Mouse (Mus musculus) right cerebral cortex, adult 18-20 months (tissue): Measurements from ENCODE around the gene Rfx5.
"Not testable (repeated sequence)": the region's sequence is repeated elsewhere in the genome, so short reads cannot be mapped to it uniquely, and the experiment has no call there.

Experiments used
- DNase-seq: peaks from one replicate; pipeline ENCODE4 v3.0.0; 2022; ENCODE audit warnings: mixed read lengths

Gene Rfx5

DNA sequence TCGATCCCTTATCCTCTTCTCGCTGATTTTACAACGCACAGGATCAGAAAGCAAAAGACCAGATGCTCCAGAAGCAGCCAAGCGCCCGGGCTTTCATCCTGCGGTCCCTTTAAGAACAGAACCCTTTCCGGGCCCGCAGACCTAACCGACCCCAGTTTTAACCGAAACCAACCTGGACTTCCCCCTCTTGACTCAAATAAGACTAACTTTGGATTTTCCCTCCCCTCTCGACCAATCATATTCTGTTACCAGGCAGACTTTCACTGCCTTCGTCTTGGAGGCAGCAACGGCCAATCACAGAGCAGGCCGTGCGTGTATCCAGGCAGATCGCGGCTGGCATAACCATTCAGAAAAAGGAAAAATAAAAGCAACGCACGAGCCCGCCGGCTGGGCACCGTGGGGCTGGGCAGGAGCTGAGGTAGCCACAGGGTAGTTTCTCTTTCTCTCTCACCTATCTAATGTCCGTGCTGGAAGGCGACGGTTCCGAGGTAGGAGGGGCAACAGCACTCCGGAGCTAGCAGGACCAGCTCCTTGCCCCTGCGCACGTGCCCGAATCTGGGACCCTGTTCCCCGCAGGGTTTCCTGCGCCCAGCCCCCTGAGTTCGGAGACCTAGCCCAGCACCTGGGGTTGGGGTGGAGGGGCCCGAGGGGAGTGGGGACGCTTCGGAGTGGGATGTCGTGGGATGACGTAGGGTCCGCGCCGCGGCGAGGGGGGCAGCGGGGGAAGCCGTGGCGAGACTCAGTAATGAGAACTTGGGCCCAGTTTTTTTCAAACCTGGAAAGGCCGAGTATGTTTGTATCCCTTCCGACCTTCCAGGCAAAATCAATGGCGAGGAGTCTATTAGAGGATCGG is at the start of gene Rfx5:
Gene Rfx5, plus strand, starts transcription at position 312 of the 853 bp plus-strand sequence.
- DNase-seq: peak; percentile 95

DNA sequence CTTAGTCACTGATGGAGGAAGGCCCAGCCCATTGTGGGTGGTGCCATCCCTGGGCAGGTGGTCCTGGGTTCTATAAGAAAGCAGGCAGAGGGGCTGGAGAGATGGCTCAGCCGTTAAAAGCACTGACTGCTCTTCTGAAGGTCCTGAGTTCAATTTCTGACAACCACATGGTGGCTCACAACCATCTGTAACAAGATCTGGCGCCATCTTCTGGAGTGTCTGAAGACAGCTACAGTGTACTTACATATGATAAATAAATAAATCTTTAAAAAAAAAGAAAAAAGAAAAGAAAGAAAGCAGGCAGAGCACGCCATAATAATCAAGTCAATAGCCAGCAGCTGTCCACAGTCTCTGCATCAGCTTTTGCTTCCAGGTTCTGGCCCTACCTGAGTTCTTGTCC is 49.1 kb upstream of the Rfx5 start:
- DNase-seq: not testable (repeated sequence)

DNA sequence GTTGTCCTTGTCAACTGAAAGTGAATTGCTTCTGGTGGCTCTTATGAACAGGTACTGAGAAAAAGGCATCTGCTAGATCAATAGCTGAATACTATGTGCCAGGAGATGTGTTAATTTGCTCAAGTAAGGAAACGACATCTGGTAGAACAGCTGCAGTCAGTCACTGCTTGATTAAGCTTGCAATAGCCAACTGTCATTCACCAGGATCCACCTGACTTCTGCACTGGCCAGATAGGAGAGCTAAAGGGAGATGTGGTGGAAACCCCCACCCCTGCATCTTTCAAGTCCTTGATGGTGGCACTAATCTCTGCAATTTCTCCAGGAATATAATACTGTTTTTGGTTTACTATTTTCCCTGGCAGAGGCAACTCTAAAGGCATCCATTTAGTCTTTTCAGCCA is 47.4 kb upstream of the Rfx5 start:
- DNase-seq: no peak

DNA sequence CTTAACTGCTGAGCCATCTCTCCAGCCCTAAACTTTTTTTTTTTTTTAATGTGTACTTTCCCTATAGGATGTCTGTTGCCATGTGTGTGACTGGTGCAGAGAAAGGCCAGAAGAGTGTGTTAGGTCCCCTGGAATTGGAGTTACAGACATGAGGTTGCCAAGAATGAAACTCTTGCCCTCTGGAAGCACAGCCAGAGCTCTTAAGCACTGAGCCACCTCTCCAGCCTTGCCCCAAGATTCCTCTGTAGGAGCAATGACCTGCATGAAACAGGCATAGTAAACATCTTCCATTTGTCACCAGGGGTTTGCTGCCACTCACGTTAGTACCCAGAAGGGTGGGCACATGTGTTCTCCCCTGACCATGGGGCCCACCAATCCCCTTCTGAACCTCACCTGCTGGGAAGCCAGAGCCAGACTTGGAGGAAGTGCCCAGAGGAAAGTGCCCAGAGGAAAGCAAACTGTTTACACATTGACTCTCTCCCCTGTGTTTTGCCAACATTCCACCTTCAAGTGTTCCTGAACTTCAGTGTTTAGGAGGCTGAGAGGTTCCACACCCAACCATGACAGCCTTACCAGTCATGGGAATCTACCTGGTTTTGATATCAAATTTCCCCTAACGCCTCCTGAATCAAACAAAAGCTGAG is 42.7 kb upstream of the Rfx5 start:
- no peak for DNase-seq

DNA sequence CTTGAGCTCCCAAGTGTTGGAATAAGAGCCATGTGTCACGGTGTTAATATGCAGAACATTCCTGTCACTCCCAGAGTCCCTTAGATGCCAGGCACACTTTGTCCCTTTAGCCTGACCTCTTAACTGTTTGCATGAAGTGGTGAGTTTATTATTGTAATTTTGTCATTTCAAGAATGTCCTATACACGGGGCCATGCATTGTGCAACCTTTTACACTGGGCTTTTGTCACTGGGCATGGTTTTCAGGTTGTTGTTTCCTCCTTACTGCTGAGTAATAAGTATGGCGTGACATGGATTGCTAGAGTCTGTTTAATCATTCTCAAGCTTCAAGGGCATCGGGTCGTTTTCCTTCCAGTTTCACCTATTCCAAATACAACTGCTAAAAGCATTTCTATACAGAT is 40.1 kb upstream of the Rfx5 start:
- no peak for DNase-seq

DNA sequence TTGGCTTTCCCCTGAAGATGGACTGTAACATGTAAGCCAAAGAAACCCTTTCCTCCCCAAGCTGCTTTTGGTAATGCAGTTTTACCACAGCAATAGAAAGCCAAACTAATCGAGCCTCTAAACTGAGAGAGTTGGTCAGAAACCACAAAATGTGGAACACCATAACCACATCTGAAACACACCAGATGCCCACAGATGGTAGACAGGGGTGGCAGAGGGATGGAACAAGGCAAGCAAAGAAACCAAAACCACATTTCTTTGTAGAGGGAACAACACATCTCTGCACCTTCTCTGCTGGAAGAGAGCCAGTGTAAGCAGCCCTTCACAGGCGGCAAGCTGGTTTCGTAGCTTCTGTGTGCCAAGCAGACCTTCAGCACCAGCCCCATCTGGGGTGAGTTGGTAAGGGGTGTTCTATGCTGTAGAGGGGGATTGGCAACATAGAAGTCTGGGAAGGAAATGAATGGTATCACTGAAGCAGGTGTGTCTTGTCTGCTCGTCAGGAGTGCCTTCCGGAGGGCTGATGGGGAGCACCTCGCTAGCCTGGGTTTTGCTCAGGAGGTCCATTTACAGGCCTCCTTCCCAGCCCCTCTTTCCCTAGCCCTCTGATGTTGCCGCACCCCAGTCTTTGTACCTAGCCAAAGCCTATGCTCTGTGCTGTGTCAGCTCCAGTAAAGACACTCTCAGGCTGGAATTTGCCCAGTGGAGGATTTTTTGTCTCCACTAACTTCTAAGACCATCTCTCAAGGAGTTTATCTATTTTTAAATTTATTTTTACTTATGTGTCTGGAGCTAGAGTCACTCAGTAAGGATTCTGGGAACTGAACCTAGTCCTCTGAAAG is 37.8 kb upstream of the Rfx5 start:
- no peak for DNase-seq

DNA sequence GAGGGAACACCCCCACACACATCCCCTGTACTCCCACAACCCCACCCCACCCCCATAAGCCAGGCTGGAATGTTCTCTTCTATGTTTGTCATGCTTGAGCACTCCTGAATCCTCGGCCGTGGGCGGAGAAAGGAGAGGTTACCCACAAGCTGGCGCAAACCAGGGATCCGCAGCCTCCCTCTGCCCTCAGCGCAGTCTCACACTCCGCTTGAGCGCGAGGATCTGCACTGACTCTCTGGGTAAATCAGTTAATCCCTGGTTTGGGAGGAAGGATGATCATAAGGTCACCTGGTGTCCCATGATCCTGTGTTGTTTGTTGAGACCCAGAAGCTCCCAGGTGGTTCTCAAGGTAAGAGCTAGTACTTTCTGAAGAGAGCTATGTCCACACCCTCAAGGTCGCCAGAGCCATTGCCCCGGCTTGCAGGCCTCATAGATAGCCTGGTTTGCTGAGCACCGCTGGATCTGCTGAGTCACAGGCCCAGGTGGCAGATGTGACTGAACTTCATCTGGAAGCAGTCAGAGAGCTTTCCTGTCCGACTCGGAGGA is 36.0 kb upstream of the Rfx5 start:
- peak; percentile 52 for DNase-seq

DNA sequence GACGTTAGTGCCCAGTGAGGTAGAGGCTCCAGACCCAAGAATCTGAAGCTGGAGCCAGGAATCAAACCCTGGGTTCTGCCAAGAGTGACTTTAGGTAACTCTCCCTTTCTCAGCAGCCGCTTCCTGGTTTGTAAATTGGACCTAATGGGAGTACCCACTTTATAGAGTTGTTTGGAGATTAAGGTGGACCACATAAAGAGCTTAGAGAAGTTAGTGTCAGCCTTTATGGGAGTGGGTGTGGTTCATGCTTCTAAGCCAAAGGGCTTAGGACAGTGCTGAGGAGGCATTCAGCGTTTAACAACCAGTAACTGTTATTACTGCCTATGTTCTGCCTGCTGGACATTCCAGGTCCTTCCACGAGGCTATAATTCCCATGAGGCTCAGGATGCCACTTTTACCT is 35.0 kb upstream of the Rfx5 start:
- DNase-seq: no peak

DNA sequence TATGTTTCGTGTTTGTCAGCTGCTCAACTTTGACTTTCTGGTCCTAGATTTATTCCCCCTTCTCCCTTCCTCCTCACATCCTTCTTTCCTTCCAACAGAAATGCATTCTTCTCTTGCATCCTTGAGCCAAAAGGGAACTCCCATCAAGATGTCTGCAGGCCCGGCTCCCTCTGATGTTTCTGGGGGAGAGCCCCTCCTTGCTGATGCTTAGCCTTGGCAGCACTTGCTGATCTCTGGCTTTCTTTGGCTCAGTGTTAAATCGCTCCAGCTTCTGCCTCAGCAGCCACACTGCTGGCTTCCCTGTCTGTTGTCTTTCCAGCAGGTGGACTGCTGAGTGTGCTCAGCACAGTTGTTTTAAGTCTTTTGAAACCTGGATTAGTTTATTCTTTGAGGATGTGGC is 32.8 kb upstream of the Rfx5 start:
- DNase-seq: no peak

DNA sequence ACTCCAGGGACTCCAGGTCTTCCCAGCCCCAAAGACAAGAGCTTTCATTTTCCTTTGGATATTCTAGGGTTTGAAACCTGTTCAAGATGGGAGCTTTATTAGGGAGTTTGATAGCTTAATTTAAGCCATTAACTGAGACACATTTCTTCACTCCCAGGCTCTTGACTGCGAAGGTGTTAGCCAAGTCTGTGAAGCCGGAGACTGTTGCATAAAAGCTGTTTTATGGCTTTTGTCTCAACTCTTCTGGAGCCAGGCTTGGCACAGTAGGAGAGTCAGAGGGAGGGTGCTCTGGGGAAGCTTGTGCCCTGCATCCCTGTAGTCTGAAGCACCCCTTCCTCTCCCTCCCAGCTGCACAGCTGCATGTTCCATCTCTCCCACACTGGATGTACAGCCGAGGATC is 31.5 kb upstream of the Rfx5 start:
- DNase-seq: no peak

DNA sequence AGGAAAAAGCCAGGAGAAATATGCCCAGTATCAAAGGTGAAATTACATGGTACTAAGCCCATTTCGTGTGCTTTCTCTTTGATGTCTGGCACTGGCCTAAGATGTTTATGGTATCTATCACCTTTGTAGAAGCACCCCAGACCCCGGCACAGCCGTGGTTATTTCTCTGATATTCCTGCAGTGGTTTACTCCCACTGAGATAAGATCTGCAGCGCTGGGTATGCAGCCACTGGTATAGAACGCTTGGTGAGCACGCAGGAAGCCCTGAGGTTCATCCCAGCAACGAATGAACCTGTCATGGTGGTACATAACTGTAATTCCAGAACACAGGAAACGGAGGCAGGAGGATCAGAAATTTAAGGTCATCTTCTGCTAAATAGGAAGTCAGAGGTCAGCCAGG is 29.2 kb upstream of the Rfx5 start:
- no peak for DNase-seq

DNA sequence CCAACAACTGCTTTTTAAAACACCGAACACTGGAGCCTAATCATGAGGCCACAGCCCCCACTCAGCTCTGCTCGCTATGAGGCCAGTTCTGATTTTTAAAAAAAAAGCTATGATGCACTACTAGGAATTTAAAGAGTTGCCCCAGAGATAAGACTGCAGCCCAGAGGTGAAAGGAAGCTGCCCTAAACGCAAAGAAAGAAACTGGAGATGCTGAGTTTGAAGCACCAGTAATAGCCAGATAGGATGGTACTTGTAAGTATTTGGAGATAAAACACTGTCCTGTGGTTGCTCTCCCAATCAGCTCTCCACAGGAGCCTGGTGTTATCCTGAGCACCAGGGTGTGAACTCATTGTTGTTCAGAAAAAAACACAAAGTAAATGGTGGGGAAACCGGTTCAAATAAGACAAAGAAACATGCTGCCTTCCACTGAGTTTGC is 27.6 kb upstream of the Rfx5 start:
- not testable (repeated sequence) for DNase-seq

DNA sequence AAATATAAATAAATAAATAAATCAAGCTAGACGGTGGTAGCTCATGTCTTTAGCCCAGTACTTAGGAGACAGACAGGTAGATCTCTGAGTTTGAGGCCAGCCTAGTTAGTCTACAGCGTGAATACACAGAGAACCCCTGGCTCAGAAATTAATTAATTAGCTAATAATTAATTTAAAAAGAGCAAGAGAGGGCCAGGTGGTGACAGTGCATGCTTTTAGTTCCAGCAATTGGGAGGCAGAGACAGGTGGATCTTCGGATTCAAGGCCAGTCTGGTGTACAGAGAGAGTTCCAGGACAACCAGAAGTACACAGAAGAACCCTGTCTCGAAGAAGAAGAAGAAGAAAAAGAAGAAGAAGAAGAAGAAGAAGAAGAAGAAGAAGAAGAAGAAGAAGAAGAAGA is 24.9 kb upstream of the Rfx5 start:
- not testable (repeated sequence) for DNase-seq

DNA sequence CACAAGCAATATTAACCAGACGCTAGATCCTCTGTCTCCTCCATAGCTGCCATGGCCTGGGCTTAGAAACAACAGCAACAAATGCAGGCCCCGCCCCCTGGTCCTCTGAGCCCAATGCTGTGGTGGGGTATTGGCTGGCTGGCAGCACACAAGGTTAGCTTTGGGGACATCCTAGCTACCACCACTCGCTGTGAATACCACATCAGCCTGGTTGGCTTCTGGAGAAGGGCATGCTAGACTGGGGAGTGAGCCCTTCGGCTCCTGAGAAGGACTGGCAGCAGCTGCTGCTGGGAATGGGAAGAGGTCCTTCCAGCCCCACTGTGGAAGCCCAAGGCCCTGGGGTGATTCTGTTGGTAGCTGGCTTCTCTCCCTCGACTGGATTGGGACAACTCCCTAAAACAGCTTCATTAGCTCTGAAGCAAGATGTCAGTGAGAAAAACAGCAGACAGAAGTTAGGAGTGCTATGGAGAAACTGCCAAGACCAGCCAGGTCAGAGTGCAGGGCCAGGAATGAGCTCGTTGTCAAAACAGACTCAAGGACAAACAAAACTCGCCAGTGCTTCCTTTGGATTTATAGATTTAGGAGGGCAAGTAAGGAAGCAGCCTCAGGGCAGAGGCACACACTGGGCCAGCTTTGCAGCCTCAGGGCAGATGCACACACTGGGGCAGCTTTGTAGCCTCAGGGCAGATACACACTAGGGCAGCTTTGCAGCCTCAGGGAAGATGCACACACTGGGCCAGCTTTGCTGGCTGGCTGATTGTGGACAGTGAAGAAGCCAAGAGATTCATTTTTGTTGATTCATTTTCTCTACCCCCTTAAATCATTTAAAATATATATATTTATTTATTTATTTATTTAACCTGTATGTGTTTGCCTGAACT is 23.2 kb upstream of the Rfx5 start:
- not testable (repeated sequence) for DNase-seq

DNA sequence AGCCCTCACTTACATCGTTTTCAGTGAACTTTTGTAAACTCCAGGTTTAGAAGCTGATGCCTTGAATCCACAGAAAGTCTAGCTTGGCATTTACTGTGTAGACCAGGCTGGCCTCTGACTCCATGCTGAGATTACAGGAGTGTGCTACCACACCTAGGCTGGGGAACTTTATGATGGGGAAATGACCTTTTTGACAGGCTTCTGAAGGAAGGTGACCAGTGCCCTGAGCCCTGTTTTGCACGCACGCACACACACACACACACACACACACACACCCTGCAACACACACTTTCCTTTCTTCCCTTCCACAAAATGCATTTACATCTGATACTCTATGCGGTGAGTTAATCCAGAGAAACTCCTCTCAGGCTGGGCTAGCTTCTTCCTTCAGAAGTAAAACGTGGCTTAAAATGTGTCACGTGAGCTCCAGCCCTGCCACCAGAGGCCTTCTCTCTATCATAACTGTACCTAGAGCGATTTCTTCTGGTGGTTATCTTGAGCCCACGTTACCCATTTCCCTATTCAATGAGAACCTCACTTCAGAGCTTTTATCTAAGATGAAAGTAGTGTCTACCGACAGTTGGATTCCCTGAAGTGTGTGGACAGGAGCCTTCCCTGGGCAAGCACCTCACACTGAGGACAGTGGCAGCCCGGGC is 22.3 kb upstream of the Rfx5 start:
- DNase-seq: not testable (repeated sequence)

DNA sequence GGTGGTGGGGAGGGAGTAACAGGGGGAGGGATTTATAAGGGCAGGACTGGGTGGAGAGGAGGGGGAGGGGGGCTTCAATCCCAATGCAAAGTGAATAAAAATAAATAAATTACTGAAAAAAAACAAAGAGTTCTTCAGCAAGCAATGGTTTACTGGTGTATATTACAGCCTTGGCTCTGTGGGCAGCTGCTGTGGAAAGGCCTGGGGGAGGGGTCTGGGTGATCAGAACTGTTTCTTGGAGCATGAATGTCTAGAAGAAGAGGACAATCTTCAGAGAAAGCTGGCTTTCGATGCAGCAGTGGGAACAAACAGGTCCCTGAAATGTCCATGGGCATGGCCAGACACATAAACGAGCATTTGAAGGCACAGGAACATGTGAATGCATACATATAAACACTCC is 21.6 kb upstream of the Rfx5 start:
- DNase-seq: not testable (repeated sequence)

DNA sequence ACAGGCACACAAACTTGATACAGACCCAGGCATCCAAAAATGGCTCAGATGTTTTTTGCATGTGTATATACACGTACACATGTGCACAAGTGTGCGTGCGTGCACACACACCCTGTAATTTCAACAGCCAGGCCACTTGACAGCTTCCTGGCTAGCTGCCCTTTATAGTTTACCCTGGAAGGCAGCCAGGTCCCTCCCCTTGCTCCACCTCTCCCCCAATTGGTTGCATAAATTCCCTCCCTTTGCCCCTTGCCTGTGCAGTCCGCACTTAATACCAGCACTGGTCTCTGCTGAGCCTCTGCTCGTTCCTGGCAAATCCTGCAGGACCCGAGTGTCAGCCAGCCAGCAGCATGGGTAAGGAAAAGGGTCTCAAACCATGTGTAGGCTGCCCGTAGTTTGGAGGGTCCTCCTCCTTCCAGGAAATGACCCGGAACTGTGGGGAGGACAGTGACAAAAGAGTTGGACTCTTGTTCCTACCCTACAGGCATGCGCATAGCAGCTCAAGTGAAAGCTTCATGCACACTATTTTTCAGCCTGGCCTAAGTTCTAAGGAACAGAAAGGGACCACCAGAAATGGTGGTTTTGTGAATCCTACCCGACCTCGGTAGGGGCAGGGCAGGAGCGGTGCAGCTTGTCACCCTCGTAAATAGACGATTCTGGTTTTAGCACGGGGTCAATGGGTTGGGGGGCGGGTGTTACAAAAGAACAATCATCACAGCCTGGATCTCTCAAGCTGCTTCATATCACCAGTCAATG is 20.9 kb upstream of the Rfx5 start, which contains the start of gene Selenbp1:
Gene Selenbp1, plus strand, starts transcription at position 248 of the 756 bp plus-strand sequence.
- DNase-seq: peak; percentile 43

DNA sequence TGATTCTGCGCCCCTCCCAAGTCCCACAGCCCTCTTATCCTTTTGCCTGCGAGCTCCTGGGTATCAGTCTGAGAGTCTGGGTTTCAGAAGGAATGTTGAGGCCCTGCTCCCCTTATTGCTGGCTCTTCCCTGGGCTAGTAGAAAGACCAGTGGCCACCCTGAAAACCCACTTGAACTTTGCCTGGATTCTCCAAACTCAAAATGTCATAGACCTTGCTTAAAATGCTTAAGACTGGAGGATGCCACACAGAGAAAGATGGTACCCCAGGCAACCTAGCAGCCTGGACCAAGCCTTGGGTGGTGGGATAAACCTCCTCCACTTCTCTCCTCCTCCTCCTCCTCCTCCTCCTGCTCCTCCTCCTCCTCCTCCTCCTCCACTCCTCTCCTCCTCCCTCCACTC is 20.3 kb upstream of the Rfx5 start:
- DNase-seq: not testable (repeated sequence)

DNA sequence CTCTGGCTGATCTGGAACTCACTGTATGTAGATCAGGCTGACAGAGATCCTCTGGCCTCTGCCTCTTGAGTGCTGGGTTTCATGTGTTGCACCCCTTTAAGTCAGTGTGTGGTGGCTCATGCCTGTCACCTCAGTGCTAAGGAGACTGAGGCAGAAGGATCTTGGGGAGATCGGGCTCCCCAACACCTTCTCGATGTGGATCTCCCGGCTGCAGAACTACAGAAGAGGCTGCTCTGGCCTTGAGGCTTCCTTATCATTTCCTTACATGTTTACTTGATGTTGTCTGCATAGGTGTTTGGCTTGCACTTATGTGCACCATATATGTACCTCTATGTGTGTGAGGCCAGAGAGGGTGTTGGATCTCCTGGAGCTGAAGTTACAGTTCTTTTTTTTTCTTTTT is 19.3 kb upstream of the Rfx5 start:
- DNase-seq: not testable (repeated sequence)

DNA sequence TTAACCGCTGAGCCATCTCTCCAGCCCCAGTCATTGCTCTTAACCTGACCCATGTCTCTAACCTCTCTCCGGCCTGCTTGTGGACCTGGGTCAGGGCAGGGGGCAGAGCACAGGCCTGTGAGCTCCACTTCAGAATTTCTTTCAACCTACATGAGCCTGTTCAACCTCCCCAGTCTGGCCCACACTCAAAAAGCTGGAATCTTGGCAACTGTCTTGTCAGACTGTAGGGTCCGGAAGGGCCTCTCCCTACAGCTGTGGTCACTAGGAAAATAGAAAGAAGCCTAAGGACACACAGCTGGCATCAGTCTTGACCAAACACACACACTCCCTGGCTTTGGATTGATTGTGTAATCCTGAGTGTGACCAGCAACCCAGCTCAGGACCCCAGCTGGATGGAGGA is 18.5 kb upstream of the Rfx5 start:
- not testable (repeated sequence) for DNase-seq

DNA sequence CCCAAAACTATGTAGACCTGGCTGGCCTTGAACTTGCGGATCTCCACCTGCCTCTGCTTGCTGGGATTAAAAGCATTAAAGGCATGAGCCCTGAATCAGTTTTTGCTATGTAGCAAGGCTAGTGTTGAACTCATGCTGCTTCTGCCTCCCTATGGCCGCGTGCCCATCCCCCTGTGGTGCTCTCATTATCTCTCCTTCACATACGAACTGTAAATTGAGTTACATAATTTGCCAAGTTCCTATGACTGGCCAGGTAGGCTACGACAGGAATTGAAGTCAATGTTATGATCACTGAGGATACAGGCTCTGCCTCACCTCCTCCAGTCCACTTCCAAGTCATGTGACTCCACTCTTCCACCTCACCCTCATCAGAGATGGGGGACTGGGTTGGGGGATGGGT is 17.7 kb upstream of the Rfx5 start:
- DNase-seq: not testable (repeated sequence)
